Mouse (Mus musculus): ENCODE results near the gene Sertm1. TPM values are rescaled to one million over a fixed set of nuclear protein-coding genes. Genes with fewer than 3 reads are reported as not detected.

Sertm1 gene
- polyA plus RNA-seq (2012; rRNA removed), result 0.02 and 0.05 TPM in 2 replicates

DNA sequence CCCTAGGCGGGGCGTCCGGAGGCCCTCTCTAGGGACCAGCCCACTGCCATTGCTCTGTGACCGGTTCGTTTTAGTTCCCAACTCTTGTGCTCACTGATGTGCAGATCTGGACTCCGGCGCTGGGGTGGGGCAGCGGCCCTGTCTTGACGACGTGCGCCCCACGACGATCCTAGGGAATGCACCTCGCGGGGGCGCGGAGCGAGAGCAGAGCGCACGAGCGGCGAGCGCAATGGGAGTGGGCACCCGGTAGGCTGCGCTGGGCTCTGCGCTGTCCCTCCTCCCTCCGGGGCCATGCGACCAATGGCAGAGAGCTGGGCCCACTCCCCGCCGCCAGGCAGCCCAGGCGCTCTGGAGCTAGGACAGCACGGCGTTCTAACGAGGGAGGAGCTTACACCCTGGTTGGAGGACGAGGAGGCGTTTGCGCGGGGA lies at the start of gene Sertm1:
Gene Sertm1, minus strand, starts transcription at position 245 of the 429 bp plus-strand sequence.
- H3K27ac ChIP-seq (ENCODE audit: control insufficient read depth, insufficient read depth, low read depth, low read length), result no peak within 1 kb of the TSS

DNA sequence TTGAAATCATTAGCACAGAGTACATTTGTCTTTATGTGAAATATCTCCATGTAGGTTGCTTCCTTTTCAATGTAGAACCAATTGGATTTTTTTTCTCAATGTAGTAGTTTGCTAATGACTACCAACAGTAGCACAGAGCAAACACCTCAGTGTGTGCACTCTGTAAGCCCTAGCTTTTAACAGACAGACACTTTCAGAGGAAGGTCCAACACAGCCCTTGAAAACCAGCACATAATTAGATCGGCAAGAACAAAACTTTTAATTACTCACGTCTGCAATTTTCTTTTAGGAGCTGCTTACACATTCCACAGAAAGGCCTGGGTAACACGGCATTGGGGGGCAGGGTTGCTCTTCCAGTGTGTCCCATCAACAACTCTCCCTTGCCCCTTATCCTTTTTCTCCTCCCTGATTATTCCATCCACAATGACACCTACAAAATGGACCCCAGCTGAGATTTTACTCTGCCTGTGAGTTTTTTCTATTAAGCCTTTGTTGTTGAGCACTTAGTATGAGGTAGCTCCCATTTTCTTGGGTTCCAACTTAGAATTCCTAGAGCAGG lies 49.3 kb upstream of the Sertm1 start:
- H3K27ac ChIP-seq (ENCODE audit: control insufficient read depth, insufficient read depth, low read depth, low read length), result no peak overlapping the region
- H3K36me3 ChIP-seq (ENCODE audit: control insufficient read depth, insufficient read depth, low read length), result no peaks in the 10 kb centered on the region
- TF ChIP-seq CTCF (IDR thresholded peaks at IDR 0.05; ENCODE audit: control insufficient read depth, insufficient read depth, insufficient replicate concordance, low read depth, low read length), result no peak
- TF ChIP-seq POLR2A (IDR thresholded peaks at IDR 0.05; ENCODE audit: control insufficient read depth, low read depth, low read length), result no peak
- no peaks in the 10 kb centered on the region for H3K4me1 ChIP-seq (ENCODE audit: control insufficient read depth, insufficient read depth, low read length)
- no peaks in the 10 kb centered on the region for H3K27me3 ChIP-seq (ENCODE audit: control insufficient read depth, insufficient read depth, low read length)
- H3K4me3 ChIP-seq (ENCODE audit: control insufficient read depth, low read depth, low read length), result no peak overlapping the region

More for the DNA sequence above, at the start of gene Sertm1:
- no peaks in the 10 kb centered on the region for H3K36me3 ChIP-seq (ENCODE audit: control insufficient read depth, insufficient read depth, low read length)
- H3K4me1 ChIP-seq (ENCODE audit: control insufficient read depth, insufficient read depth, low read length), result peaks cover 10% of the 10 kb centered on the region
- H3K27me3 ChIP-seq (ENCODE audit: control insufficient read depth, insufficient read depth, low read length), result no peaks in the 10 kb centered on the region
- TF ChIP-seq CTCF (IDR thresholded peaks at IDR 0.05; ENCODE audit: control insufficient read depth, insufficient read depth, insufficient replicate concordance, low read depth, low read length), result no peak
- no peak for TF ChIP-seq POLR2A (IDR thresholded peaks at IDR 0.05; ENCODE audit: control insufficient read depth, low read depth, low read length)
- peak within 1 kb of the TSS; percentile 64 for H3K4me3 ChIP-seq (ENCODE audit: control insufficient read depth, low read depth, low read length)

GRCm38 (mm10) chr3:54943067-54943810 lies 27.6 kb upstream of the Sertm1 start:
- no peaks in the 10 kb centered on the region for H3K27me3 ChIP-seq (ENCODE audit: control insufficient read depth, insufficient read depth, low read length)
- no peak overlapping the region for H3K27ac ChIP-seq (ENCODE audit: control insufficient read depth, insufficient read depth, low read depth, low read length)
- no peak overlapping the region for H3K4me3 ChIP-seq (ENCODE audit: control insufficient read depth, low read depth, low read length)
- TF ChIP-seq POLR2A (IDR thresholded peaks at IDR 0.05; ENCODE audit: control insufficient read depth, low read depth, low read length) (no peak), CTCF (IDR thresholded peaks at IDR 0.05; ENCODE audit: control insufficient read depth, insufficient read depth, insufficient replicate concordance, low read depth, low read length) (no peak)
- no peaks in the 10 kb centered on the region for H3K36me3 ChIP-seq (ENCODE audit: control insufficient read depth, insufficient read depth, low read length)
- H3K4me1 ChIP-seq (ENCODE audit: control insufficient read depth, insufficient read depth, low read length), result no peaks in the 10 kb centered on the region

DNA sequence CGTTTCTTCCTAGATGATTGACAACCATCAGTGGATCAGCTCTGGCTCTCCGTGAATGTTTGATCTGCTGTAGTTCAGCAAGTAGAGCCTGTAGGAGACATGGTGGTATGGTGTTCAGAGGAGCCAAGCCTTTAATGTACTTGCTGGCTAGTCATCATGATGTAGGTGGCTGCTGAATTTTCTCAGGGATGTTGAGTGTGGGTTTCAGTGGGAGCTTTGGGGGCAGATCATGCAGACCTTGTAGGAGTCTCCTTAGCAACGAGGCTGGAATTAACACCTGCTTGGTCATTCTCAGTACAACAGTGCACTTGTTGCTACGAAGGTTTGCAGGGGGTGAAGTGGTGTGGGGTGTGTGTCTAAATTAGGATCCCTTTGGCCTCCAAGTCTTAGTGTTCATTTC lies 18.8 kb upstream of the Sertm1 start:
- Histone ChIP-seq H3K27ac (ENCODE audit: control insufficient read depth, insufficient read depth, low read depth, low read length) (no peak overlapping the region), H3K27me3 (ENCODE audit: control insufficient read depth, insufficient read depth, low read length) (no peaks in the 10 kb centered on the region), H3K4me3 (ENCODE audit: control insufficient read depth, low read depth, low read length) (no peak overlapping the region), H3K4me1 (ENCODE audit: control insufficient read depth, insufficient read depth, low read length) (no peaks in the 10 kb centered on the region), H3K36me3 (ENCODE audit: control insufficient read depth, insufficient read depth, low read length) (no peaks in the 10 kb centered on the region)
- no peak for TF ChIP-seq POLR2A (IDR thresholded peaks at IDR 0.05; ENCODE audit: control insufficient read depth, low read depth, low read length)
- TF ChIP-seq CTCF (IDR thresholded peaks at IDR 0.05; ENCODE audit: control insufficient read depth, insufficient read depth, insufficient replicate concordance, low read depth, low read length), result no peak

GRCm38 (mm10) chr3:54932599-54932998 lies 16.9 kb upstream of the Sertm1 start:
- Histone ChIP-seq H3K36me3 (ENCODE audit: control insufficient read depth, insufficient read depth, low read length) (no peaks in the 10 kb centered on the region), H3K27ac (ENCODE audit: control insufficient read depth, insufficient read depth, low read depth, low read length) (no peak overlapping the region), H3K4me1 (ENCODE audit: control insufficient read depth, insufficient read depth, low read length) (no peaks in the 10 kb centered on the region), H3K4me3 (ENCODE audit: control insufficient read depth, low read depth, low read length) (no peak overlapping the region), H3K27me3 (ENCODE audit: control insufficient read depth, insufficient read depth, low read length) (no peaks in the 10 kb centered on the region)
- TF ChIP-seq POLR2A (IDR thresholded peaks at IDR 0.05; ENCODE audit: control insufficient read depth, low read depth, low read length) (no peak), CTCF (IDR thresholded peaks at IDR 0.05; ENCODE audit: control insufficient read depth, insufficient read depth, insufficient replicate concordance, low read depth, low read length) (no peak)

DNA sequence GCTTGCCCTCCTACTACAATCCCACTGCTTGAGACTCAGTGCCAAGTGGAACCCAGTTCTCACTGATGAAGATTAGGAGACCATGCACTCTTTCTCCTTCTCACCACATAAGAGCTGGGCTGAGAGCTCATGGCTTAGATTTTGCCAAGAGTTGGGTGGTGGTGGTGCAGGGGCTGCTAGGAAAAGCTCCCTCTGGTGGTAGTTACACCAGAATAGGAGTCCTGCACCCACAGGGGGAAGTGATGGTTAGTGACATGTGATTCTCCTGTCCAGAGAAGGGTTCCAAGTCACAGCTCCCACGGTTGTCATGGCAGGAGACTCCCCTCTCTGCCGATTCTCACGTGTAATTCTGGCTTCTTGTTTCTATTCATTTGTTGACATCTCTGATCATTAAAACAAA lies 4.7 kb upstream of the Sertm1 start:
- Histone ChIP-seq H3K36me3 (ENCODE audit: control insufficient read depth, insufficient read depth, low read length) (no peaks in the 10 kb centered on the region), H3K27me3 (ENCODE audit: control insufficient read depth, insufficient read depth, low read length) (no peaks in the 10 kb centered on the region), H3K4me3 (ENCODE audit: control insufficient read depth, low read depth, low read length) (no peak overlapping the region), H3K27ac (ENCODE audit: control insufficient read depth, insufficient read depth, low read depth, low read length) (no peak overlapping the region), H3K4me1 (ENCODE audit: control insufficient read depth, insufficient read depth, low read length) (peaks cover 7% of the 10 kb centered on the region)
- TF ChIP-seq CTCF (IDR thresholded peaks at IDR 0.05; ENCODE audit: control insufficient read depth, insufficient read depth, insufficient replicate concordance, low read depth, low read length) (no peak), POLR2A (IDR thresholded peaks at IDR 0.05; ENCODE audit: control insufficient read depth, low read depth, low read length) (no peak)

GRCm38 (mm10) chr3:54914845-54915642 lies 643 bp downstream of the Sertm1 start:
- Histone ChIP-seq H3K27ac (ENCODE audit: control insufficient read depth, insufficient read depth, low read depth, low read length) (no peak overlapping the region), H3K27me3 (ENCODE audit: control insufficient read depth, insufficient read depth, low read length) (no peaks in the 10 kb centered on the region), H3K4me1 (ENCODE audit: control insufficient read depth, insufficient read depth, low read length) (peaks cover 10% of the 10 kb centered on the region), H3K36me3 (ENCODE audit: control insufficient read depth, insufficient read depth, low read length) (no peaks in the 10 kb centered on the region), H3K4me3 (ENCODE audit: control insufficient read depth, low read depth, low read length) (peak overlapping the region; percentile 64; the same call in 1 of the 2 replicates)
- TF ChIP-seq CTCF (IDR thresholded peaks at IDR 0.05; ENCODE audit: control insufficient read depth, insufficient read depth, insufficient replicate concordance, low read depth, low read length) (no peak), POLR2A (IDR thresholded peaks at IDR 0.05; ENCODE audit: control insufficient read depth, low read depth, low read length) (no peak)
